Mouse (Mus musculus) cerebellum, adult 2 months (tissue): ENCODE results near the gene Cemip.

Experiments
- CTCF ChIP-seq: fragments of 200-500 bp; IDR thresholded peaks from 2 replicates; pipeline ENCODE4 v1.5.1; 2011; ENCODE audit warnings: low read depth, mild to moderate bottlenecking, control low read depth, low read length, moderate library complexity, borderline replicate concordance; ENCODE audit not compliant: insufficient read depth
- POLR2A ChIP-seq: fragments of 200-500 bp; IDR thresholded peaks from 2 replicates; pipeline ENCODE4 v1.6.1; 2011; ENCODE audit warnings: low read length, control low read depth, borderline replicate concordance; ENCODE audit not compliant: insufficient read depth

DNA sequence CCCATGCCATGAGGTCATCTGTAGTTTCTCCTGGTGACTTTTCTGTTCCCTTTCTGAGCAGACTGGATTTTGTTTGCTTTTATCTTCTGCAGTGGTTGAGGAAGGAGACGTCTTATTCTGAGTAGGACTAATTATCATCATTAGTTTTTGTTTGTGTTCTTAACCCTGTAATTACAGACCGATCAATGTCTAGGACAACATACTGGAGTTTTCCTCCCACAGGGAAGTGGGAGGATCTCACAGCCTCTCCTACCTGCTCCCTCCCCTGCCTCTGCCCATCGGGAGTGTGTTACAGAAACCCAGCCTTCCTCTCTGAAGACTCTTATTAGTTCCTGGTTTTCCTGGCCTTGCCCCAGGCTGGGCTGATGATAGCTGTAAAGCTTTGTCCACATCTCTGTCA lies 164.7 kb downstream of the Cemip start:
- TF ChIP-seq CTCF (no peak), POLR2A (no peak)
